Mouse (Mus musculus) kidney, adult 2 months (tissue): ENCODE results near the gene Smu1.

ENCODE experiments used
- CTCF ChIP-seq: fragments of 200-500 bp; conservative IDR thresholded peaks from 2 replicates; pipeline ENCODE4 v1.5.1; 2011; ENCODE audit warnings: low read depth, mild to moderate bottlenecking, control low read depth, low read length, moderate library complexity, mixed read lengths; ENCODE audit not compliant: insufficient read depth, insufficient read length
- POLR2A ChIP-seq: fragments of 200-500 bp; IDR thresholded peaks from one replicate; pipeline ENCODE4 v1.6.1; 2011; ENCODE audit warnings: low read depth, low read length, control low read depth

GRCm38 (mm10) chr4:40807382-40807781 lies 49.7 kb upstream of the Smu1 start:
- TF ChIP-seq POLR2A (no peak), CTCF (no peak)
